In genomic region chr13:101373581-101374189, GRCm38 (mm10) we compare ENCODE assay signal across 15 mouse cellular contexts.
DNase-seq lines count a peak whose midpoint lies in the region; ATAC-seq lines count a peak whose summit lies in the region.
"Had no signal": no experiment of that assay in that cellular context is flagged by ENCODE, and none has a peak within 500 bp of the region (broad histone marks: within the 10 kb centered on the region; RNA-seq: fewer than 3 reads in every experiment).

No protein-coding gene starts in this region.

- no peaks in the 10 kb centered on the region for H3K36me3 ChIP-seq in kidney, embryonic 15.5 days
- H3K36me3 ChIP-seq: embryonic facial prominence, embryonic 15.5 days; heart, embryonic 13.5 days; hindbrain, embryonic 12.5 days; limb, embryonic 15.5 days had no signal

- H3K27ac ChIP-seq in kidney, embryonic 15.5 days: no peak overlapping the region
- H3K27ac ChIP-seq: embryonic facial prominence, embryonic 15.5 days; heart, embryonic 13.5 days; hindbrain, embryonic 12.5 days; limb, embryonic 15.5 days had no signal

- ATAC-seq in kidney, embryonic 15.5 days (replicated peaks; ENCODE audit: low FRiP score): no peak

- no peak overlapping the region for H3K4me2 ChIP-seq in kidney, embryonic 15.5 days
- H3K4me2 ChIP-seq: embryonic facial prominence, embryonic 15.5 days; heart, embryonic 13.5 days; hindbrain, embryonic 12.5 days; limb, embryonic 15.5 days had no signal

- H3K9ac ChIP-seq in kidney, embryonic 15.5 days: no peak overlapping the region
- H3K9ac ChIP-seq: embryonic facial prominence, embryonic 15.5 days; heart, embryonic 13.5 days; hindbrain, embryonic 12.5 days; limb, embryonic 15.5 days had no signal

- H3K4me1 ChIP-seq in kidney, embryonic 15.5 days: no peaks in the 10 kb centered on the region
- H3K4me1 ChIP-seq: embryonic facial prominence, embryonic 15.5 days; heart, embryonic 13.5 days; hindbrain, embryonic 12.5 days; limb, embryonic 15.5 days had no signal

- peak; percentile 18 for DNase-seq in cerebellum, adult 9-11 months
- no peak for DNase-seq in cerebellum, postnatal 36 days
- DNase-seq in left cerebral cortex, postnatal 4 days: peak; percentile 4
- DNase-seq in left cerebral cortex, postnatal 10 days (ENCODE audit: extremely low spot score in 1 of 2, low spot score in 2 of 2): no peak
- peak; percentile 89 for DNase-seq in Muller cell, postnatal 12 days (ENCODE audit: inconsistent ontology term)
- DNase-seq in gonadal fat pad, adult 2 months (ENCODE audit: low read depth): peak; percentile 84
- DNase-seq: gastrocnemius, postnatal 10 days; kidney, adult 11 months; kidney, postnatal 4 days had no signal

- 87% methylated on average over 5 of the region's 5 CpGs for WGBS in kidney, embryonic 15.5 days

- intact Hi-C loops in left cerebral cortex, postnatal 4 days (cut with DNase I): no loop called here
- intact Hi-C loops in left cerebral cortex, postnatal 10 days (cut with DNase I): no loop called here

- H3K9me3 ChIP-seq in kidney, embryonic 15.5 days (replicated peaks): no peaks in the 10 kb centered on the region
- H3K9me3 ChIP-seq: embryonic facial prominence, embryonic 15.5 days; heart, embryonic 13.5 days; hindbrain, embryonic 12.5 days; limb, embryonic 15.5 days had no signal

- no peaks in the 10 kb centered on the region for H3K27me3 ChIP-seq in kidney, embryonic 15.5 days
- H3K27me3 ChIP-seq: embryonic facial prominence, embryonic 15.5 days; heart, embryonic 13.5 days; hindbrain, embryonic 12.5 days; limb, embryonic 15.5 days had no signal

- H3K4me3 ChIP-seq in kidney, embryonic 15.5 days (replicated peaks): no peak overlapping the region
- H3K4me3 ChIP-seq: embryonic facial prominence, embryonic 15.5 days; heart, embryonic 13.5 days; hindbrain, embryonic 12.5 days; limb, embryonic 15.5 days; myocyte had no signal

Comparison
In these comparisons a context has a peak if more than half of its experiments do, and no peak if none do; other contexts are left out.
1. DNase-seq: peak in cerebellum, adult 9-11 months (single experiment), left cerebral cortex, postnatal 4 days (single experiment), Muller cell, postnatal 12 days (single experiment) and gonadal fat pad, adult 2 months (single experiment); none in cerebellum, postnatal 36 days (0 of 2) and left cerebral cortex, postnatal 10 days (0 of 2).